Comparison of ENCODE assay signal across 20 mouse cellular contexts in the genomic region with DNA sequence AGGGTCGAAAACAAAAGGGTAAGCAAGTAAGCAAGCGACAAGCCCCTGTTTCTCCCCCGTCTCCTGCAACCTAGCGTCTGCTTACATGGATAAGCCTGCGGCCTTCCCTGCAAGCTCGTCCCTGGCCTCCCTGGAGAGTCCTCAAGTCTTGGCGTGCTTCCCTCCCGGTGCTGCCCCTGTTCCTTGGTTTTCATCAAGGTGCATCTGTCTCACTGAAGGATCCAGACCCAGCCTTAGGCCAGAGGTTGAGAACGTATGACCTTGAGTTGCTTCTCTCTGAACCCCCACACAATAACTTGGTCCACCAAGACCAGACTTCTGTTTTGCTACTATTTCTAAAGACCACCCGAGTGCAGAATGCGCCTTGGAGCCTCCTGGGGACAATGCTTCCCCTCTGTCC.
DNase-seq lines count a peak whose midpoint lies in the region; ATAC-seq and TF ChIP-seq lines count a peak whose summit lies in the region.
"Had no signal": no experiment of that assay in that cellular context is flagged by ENCODE, and none has a peak within 500 bp of the region (broad histone marks: within the 10 kb centered on the region; RNA-seq: fewer than 3 reads in every experiment).

No protein-coding gene starts in this region.

- H3K9me3 ChIP-seq in liver, embryonic 11.5 days (ENCODE audit: control insufficient read depth, low read length), result no peaks in the 10 kb centered on the region
- no peaks in the 10 kb centered on the region for H3K9me3 ChIP-seq in liver, postnatal 0 days (ENCODE audit: low read length)
- H3K9me3 ChIP-seq in hindbrain, embryonic 14.5 days (ENCODE audit: control insufficient read depth, low read length), result no peaks in the 10 kb centered on the region
- no peaks in the 10 kb centered on the region for H3K9me3 ChIP-seq in neural tube, embryonic 15.5 days (replicated peaks)
- H3K9me3 ChIP-seq: embryonic facial prominence, embryonic 13.5 days; heart, embryonic 12.5 days; kidney, embryonic 15.5 days; limb, embryonic 15.5 days; liver, embryonic 15.5 days had no signal

- TF ChIP-seq CTCF in liver, postnatal 0 days (IDR thresholded peaks at IDR 0.05; ENCODE audit: low read depth), result no peak

- H3K36me3 ChIP-seq in liver, embryonic 11.5 days (ENCODE audit: control insufficient read depth, insufficient read depth, low read length), result no peaks in the 10 kb centered on the region
- H3K36me3 ChIP-seq in liver, postnatal 0 days (replicated peaks; ENCODE audit: insufficient read depth, low read length), result no peaks in the 10 kb centered on the region
- no peaks in the 10 kb centered on the region for H3K36me3 ChIP-seq in hindbrain, embryonic 14.5 days (replicated peaks; ENCODE audit: control insufficient read depth, insufficient read depth)
- no peaks in the 10 kb centered on the region for H3K36me3 ChIP-seq in neural tube, embryonic 15.5 days
- H3K36me3 ChIP-seq: embryonic facial prominence, embryonic 13.5 days; heart, embryonic 12.5 days; kidney, embryonic 15.5 days; limb, embryonic 15.5 days; liver, embryonic 15.5 days had no signal

- no peak overlapping the region for H3K9ac ChIP-seq in liver, embryonic 11.5 days (ENCODE audit: low read depth, low read length)
- H3K9ac ChIP-seq in liver, postnatal 0 days (replicated peaks), result no peak overlapping the region
- H3K9ac ChIP-seq in hindbrain, embryonic 14.5 days, result 0 out of 2 replicates have a peak overlapping the region, but pooled peaks have one; percentile 35
- H3K9ac ChIP-seq in neural tube, embryonic 15.5 days (replicated peaks), result no peak overlapping the region
- H3K9ac ChIP-seq: embryonic facial prominence, embryonic 13.5 days; heart, embryonic 12.5 days; kidney, embryonic 15.5 days; limb, embryonic 15.5 days; liver, embryonic 15.5 days had no signal

- peaks cover 21% of the 10 kb centered on the region for H3K4me1 ChIP-seq in liver, embryonic 11.5 days (replicated peaks; ENCODE audit: control insufficient read depth, insufficient read depth, low read length)
- H3K4me1 ChIP-seq in liver, postnatal 0 days (ENCODE audit: insufficient read depth), result peaks cover 12% of the 10 kb centered on the region
- H3K4me1 ChIP-seq in hindbrain, embryonic 14.5 days (replicated peaks; ENCODE audit: control insufficient read depth, insufficient read depth, low read length), result peaks cover 32% of the 10 kb centered on the region
- H3K4me1 ChIP-seq in neural tube, embryonic 15.5 days, result peaks cover 50% of the 10 kb centered on the region
- H3K4me1 ChIP-seq: kidney, embryonic 15.5 days; limb, embryonic 15.5 days had no signal

- DNase-seq in cerebellum, adult 9-11 months, result peak; percentile 72
- no peak for DNase-seq in cerebellum, postnatal 36 days
- DNase-seq in liver, embryonic 11.5 days (ENCODE audit: low spot score), result no peak
- no peak for DNase-seq in liver, postnatal 0 days
- DNase-seq in hindbrain, embryonic 14.5 days (ENCODE audit: low spot score), result no peak
- no peak for DNase-seq in frontal cortex, postnatal 25 days (ENCODE audit: low spot score in 2 of 2)
- DNase-seq: embryo, embryonic 11 days; gastrocnemius, postnatal 10 days; heart, postnatal 10 days; kidney, postnatal 36 days; lung, postnatal 4 days; retina, postnatal 1 day had no signal

- H3K27me3 ChIP-seq in liver, embryonic 11.5 days (replicated peaks; ENCODE audit: control insufficient read depth, insufficient read depth, low read length), result no peaks in the 10 kb centered on the region
- no peaks in the 10 kb centered on the region for H3K27me3 ChIP-seq in liver, postnatal 0 days (ENCODE audit: insufficient read depth, low read length)
- H3K27me3 ChIP-seq in hindbrain, embryonic 14.5 days (ENCODE audit: control insufficient read depth, insufficient read depth, low read length), result no peaks in the 10 kb centered on the region
- H3K27me3 ChIP-seq in neural tube, embryonic 15.5 days (replicated peaks), result no peaks in the 10 kb centered on the region
- H3K27me3 ChIP-seq: embryonic facial prominence, embryonic 13.5 days; heart, embryonic 12.5 days; kidney, embryonic 15.5 days; limb, embryonic 15.5 days; liver, embryonic 15.5 days had no signal

- peak overlapping the region; percentile 53; the same call in 1 of the 2 replicates for H3K27ac ChIP-seq in liver, embryonic 11.5 days (ENCODE audit: low read depth, low read length)
- no peak overlapping the region for H3K27ac ChIP-seq in liver, postnatal 0 days (ENCODE audit: low read depth)
- H3K27ac ChIP-seq in hindbrain, embryonic 14.5 days, result no peak overlapping the region; the same call in 1 of the 2 replicates
- 0 out of 2 replicates have a peak overlapping the region, but pooled peaks have one; percentile 66 for H3K27ac ChIP-seq in neural tube, embryonic 15.5 days (replicated peaks)
- H3K27ac ChIP-seq: embryonic facial prominence, embryonic 13.5 days; kidney, embryonic 15.5 days; limb, embryonic 15.5 days; liver, embryonic 15.5 days had no signal

- no peak for ATAC-seq in liver, embryonic 11.5 days (replicated peaks; ENCODE audit: low FRiP score)
- ATAC-seq in liver, postnatal 0 days, result no peak
- ATAC-seq in hindbrain, embryonic 14.5 days (ENCODE audit: low FRiP score), result no peak
- no peak for ATAC-seq in neural tube, embryonic 15.5 days (ENCODE audit: low FRiP score)
- ATAC-seq: intestine, postnatal 0 days had no signal

- H3K4me2 ChIP-seq in liver, embryonic 11.5 days, result no peak overlapping the region
- H3K4me2 ChIP-seq in liver, postnatal 0 days (ENCODE audit: low read depth, low read length), result no peak overlapping the region
- no peak overlapping the region for H3K4me2 ChIP-seq in hindbrain, embryonic 14.5 days (replicated peaks)
- H3K4me2 ChIP-seq in neural tube, embryonic 15.5 days, result no peak overlapping the region
- H3K4me2 ChIP-seq: embryonic facial prominence, embryonic 13.5 days; heart, embryonic 12.5 days; kidney, embryonic 15.5 days; limb, embryonic 15.5 days; liver, embryonic 15.5 days had no signal

- TF ChIP-seq EP300 in liver, postnatal 0 days (IDR thresholded peaks at IDR 0.05; ENCODE audit: low read depth), result no peak

- 80% methylated on average over 11 of the region's 11 CpGs for WGBS in liver, embryonic 11.5 days
- WGBS in liver, postnatal 0 days (ENCODE audit: insufficient replicate concordance), result 83% methylated on average over 11 of the region's 11 CpGs
- WGBS in hindbrain, embryonic 14.5 days, result 76% methylated on average over 11 of the region's 11 CpGs
- WGBS in neural tube, embryonic 15.5 days, result 75% methylated on average over 11 of the region's 11 CpGs

- H3K4me3 ChIP-seq in liver, embryonic 11.5 days (ENCODE audit: low read depth, low read length), result no peak overlapping the region
- H3K4me3 ChIP-seq in liver, postnatal 0 days (ENCODE audit: low read depth, low read length), result no peak overlapping the region
- H3K4me3 ChIP-seq in hindbrain, embryonic 14.5 days (replicated peaks; ENCODE audit: low read length), result no peak overlapping the region
- H3K4me3 ChIP-seq in neural tube, embryonic 15.5 days (replicated peaks), result no peak overlapping the region
- H3K4me3 ChIP-seq: embryonic facial prominence, embryonic 13.5 days; erythroblast, embryonic 14.5 days; heart, embryonic 12.5 days; kidney, embryonic 15.5 days; limb, embryonic 15.5 days; liver, embryonic 15.5 days had no signal

Comparison
In these comparisons a context has a peak if more than half of its experiments do, and no peak if none do; other contexts are left out.
1. H3K27ac ChIP-seq: peak in liver, embryonic 11.5 days (single experiment) and neural tube, embryonic 15.5 days (single experiment); none in liver, postnatal 0 days (single experiment) and hindbrain, embryonic 14.5 days (single experiment).